Mouse (Mus musculus): ENCODE results near the gene Cnppd1.
A peak's percentile ranks its signal among the peaks of the same experiment; 100 is the strongest.

Gene Cnppd1

DNA sequence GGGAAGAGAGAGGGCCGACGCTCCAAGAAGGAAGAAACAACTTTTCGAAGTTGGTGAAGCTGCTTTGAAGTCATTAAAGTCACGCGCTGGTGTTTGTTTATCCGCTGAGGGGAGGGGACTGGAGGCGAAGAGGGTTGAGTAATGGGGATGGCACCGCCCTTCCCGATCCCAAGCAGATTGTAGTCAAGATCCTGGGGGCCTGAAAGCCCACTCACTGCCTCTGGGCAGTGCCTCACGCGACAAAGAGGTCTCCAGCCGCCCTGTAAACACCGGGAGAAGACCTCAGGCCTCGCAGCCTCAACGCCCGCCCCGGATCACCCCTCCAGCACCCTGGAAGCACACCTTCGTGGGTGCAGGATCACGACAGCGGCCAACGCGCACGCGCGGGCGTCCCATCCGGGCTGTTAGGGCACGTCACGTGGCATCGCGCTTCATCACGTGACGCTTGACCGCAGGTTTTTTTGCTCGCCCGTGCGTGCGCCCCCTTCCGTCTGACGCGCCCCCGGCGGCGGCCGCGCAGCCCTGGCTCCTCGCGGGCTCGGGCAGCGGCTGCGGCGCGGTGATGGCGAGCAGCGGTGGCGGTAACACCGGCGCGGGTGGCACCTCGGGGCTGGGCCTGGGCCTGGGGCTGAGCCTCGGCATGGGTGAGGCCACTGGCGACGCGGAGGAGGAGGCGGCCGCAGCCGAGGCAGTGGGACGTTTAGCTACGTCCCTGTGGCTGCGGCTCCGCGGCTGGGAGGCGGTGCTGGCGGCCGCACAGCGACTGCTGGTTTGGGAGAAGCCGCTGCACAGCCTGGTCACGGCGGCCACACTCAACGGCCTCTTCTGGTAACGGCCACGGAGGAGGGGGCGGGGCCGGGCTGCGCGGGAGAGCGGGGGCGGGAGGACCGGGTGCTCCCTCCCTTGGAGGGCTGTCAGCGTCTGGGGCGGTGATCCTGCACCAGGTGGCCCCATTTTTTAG is at the start of gene Cnppd1, which contains the start of gene Retreg2:
Gene Cnppd1, minus strand, starts transcription at position 411 of the 961 bp plus-strand sequence.
Gene Retreg2, plus strand, starts transcription at position 478 of the 961 bp plus-strand sequence.
- peak; percentile 99 for DNase-seq (ENCODE audit: low spot score)

DNA sequence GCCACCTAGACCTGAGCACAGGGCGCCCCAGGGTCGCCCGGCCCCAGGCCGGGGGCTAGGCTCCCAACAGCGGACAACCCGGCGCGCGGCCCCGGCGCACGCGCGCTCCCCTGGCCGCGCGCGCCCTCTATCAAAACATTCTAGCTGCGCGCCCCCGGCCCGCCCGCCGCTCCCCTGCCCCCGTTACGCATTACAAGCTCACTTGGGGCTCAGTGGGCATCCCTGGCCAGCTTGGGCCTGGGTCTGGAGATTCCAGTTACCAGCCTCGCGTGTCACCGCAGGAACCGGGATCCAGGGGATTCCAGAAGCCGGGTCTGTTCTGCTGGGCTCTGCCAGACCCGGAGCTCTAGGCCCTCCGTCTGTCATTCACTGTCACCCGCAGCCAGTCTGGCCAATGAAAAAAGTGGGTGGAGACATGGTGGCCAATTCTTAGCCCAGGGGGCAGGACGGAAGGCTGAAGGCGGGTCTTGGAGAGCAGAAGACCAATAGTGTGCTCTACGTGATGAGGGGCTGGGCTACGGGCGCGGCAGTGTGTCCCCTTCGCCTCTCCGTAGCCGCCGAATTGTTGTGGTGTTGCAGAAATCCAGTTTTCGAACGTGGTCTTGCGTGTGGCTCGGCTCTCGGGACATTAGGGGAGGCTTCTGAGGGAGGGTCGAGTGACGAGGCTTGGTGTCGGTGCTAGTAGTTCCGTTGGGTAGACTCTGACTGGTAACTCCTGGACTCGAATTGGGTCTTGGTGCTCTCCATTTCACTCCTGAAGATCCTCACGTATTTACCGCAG is 49.3 kb upstream of the Cnppd1 start, which contains the start of the genes Ankzf1 and Atg9a:
Gene Ankzf1, plus strand, starts transcription at position 530 of the 781 bp plus-strand sequence.
Gene Atg9a, minus strand, starts transcription at position 575 of the 781 bp plus-strand sequence.
- peak; percentile 98 for DNase-seq (ENCODE audit: low spot score)

DNA sequence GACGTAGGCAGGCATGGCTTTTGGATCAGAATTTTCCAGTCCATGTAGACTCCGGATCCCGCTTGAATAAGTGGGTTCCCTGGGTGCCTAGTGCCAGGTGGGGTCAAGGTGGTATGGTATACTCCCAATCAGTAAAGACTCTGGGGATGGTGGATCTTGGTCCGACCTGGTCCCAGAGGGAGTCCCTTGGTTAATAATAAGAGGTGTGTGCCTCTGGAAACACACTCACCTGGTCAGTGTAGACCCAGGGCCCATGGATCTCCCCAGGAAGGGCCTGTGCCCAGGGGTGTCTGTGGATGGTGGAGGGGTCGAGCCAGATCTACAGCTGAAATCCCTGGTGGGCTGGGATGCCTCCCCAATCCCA is 48.7 kb upstream of the Cnppd1 start:
- DNase-seq (ENCODE audit: low spot score) = no peak

DNA sequence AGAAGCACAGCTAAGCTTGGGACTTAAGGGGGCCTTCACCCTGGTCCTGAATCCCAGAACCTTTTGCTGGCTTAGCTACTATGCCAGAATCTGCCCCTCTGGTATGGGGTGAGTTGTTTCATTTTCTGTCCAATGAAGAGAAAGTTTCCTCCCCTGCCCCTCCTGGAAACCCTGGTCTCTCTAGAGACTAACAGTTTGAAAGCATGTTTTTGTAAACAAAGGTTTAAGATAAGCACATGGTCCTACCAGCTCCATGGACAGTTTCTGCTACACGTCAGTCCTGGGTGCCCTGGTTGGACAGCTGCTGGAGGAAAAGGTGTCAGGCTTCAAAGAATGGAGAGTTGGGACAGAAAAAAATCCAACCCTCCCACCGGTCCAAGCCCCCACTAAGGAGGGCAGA is 48.1 kb upstream of the Cnppd1 start:
- DNase-seq (ENCODE audit: low spot score) = no peak

DNA sequence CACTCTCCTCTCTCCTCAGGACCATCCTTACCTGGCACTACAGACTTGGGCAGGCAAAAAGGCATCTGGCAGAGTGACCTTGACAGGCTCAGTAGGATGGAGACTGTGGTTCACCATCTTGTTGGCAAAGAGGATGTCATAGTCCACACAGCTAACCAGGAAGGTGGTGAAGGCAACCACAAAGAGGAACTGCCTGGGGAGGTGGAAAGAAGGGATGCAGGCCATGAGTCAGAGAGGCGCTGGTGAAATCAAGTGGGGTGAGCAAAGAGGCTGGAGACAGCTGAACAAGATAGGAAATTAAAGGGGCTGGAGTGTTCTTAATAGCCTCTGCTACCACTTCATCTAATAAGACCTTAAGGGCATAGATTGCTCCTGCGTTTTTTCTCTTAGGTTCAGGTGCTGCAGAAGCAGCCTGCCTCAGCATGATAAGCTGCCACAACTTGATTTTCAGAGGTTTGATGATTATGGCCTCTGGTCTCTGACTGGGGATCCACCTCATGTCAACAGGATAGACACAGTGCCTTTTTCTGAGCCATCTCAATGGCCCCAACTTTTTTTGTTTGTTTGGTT is 45.5 kb upstream of the Cnppd1 start:
- no peak for DNase-seq (ENCODE audit: low spot score)

DNA sequence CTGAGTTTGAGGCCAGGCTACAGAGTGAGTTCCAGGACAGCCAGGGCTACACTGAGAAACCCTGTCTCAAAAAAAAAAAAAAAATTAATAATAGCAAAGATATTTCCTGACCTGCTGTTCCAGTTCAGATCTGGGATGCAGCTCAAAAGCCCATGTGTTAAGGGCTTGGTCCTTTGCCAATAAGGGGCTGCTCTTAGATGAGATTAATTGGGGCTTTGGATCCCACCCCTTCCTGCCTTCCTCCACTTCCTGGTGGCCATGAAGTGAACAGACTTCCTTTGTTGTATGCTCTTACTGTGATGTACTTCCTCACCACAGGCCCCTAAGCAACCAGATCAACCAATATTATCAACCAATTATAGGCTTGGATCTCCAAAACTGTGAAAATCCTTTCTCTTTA is 44.6 kb upstream of the Cnppd1 start:
- DNase-seq (ENCODE audit: low spot score) = no peak

DNA sequence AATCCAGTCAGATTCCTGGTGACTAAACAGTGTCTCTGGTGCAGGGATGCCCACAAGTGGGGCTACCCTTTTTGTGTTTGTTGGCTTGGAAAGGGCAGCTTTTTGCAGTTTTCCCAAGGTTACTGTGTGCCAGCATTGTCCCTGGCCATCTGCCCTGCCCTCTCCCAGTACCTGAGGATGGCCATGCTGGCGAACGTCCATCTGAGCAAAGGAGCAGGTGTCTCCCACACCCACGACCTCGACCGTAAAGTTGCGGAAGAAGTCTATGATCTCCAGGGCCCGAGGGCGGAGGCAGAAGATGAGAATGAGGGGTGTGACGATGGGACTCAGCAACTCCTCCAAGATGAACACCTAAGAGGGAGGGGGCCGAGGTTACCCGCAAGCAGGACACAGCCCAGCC is 43.0 kb upstream of the Cnppd1 start:
- DNase-seq (ENCODE audit: low spot score) = no peak

DNA sequence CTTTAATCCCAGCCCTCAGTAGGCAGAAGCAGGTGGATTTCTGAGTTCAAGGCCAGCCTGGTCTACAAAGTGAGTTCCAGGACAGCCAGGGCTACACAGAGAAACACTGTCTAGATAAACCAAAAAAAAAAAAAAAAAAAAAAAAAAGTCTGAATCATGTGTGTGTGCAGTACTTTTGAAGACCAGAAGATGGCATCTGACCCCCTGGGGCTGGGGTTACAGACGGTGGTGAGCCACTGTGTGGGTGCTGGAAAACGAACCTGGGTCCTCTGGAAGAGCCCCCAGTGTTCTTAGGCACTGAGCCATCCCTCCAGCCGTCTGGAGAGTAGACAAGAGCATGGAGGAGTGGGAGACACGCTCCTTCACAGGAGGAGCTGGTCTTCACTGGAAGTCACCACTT is 39.6 kb upstream of the Cnppd1 start:
- DNase-seq (ENCODE audit: low spot score) = no peak

DNA sequence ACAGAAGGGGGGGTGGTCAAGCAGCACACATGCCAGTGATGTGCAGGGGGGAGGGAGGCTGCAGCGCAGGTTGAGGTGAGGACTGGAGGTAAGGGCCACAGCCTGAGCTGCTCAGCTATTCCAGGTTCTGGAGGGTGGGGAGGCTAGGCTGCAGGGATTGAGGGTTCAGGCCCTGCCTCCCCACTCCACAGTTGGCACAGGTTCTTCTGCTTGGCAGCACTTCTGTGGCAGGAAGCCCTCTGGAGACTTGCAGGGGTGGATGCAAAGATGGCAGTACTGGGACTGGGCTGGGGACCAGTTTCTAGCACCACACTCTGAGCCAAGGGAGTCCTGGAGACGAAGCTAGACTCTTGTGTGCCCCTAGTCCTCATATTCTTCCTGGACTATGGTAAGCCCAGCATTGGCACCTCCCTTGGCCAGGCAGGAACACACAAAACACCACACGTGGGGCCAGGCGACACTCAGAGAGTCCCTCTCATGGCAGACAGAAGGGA is 38.9 kb upstream of the Cnppd1 start:
- no peak for DNase-seq (ENCODE audit: low spot score)

DNA sequence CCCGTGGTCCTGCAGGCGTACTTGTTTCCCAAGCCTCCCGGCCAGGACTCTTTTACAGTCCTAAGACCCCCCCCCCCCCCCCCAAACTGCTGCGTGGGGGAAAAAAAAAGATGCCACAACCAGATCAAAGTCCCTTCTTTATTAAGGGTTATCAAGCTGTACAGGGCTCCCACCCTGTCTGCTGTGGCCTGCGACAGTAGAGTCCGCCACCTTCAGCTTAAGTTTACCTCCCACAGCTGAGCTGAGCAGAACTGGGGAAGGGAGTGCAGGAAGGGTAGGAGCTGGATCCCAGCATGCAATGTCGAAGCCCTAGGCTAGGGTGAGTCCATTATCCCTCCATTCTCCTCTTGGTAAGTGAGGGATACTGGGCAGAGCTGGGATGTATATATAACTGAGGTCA is 38.2 kb upstream of the Cnppd1 start:
- no peak for DNase-seq (ENCODE audit: low spot score)

DNA sequence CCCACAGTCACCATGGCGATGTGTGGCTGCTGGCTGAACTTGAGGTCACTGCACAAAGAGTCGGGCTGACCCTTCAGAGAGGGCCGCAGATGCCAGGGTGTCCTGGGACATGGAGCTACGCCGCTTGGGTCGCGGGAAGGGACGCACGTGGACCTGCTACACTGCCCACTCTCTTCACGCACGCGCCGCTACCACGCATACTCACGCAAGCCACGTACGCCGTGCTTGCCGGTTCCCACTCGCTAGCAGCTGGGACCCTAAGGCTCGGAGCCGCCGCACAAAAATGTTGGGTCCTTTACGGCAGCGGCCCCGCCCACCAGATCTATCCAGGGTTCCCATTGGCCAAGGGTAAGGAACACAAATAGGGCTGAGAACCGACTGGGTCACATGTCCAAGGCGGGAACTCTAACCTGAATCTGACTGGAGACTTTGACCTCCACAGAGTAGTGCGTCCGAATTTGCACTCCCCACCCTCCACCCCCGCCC is 37.6 kb upstream of the Cnppd1 start, which contains the start of gene Abcb6:
Gene Abcb6, minus strand, starts transcription at position 288 of the 486 bp plus-strand sequence.
- peak; percentile 96 for DNase-seq (ENCODE audit: low spot score)

DNA sequence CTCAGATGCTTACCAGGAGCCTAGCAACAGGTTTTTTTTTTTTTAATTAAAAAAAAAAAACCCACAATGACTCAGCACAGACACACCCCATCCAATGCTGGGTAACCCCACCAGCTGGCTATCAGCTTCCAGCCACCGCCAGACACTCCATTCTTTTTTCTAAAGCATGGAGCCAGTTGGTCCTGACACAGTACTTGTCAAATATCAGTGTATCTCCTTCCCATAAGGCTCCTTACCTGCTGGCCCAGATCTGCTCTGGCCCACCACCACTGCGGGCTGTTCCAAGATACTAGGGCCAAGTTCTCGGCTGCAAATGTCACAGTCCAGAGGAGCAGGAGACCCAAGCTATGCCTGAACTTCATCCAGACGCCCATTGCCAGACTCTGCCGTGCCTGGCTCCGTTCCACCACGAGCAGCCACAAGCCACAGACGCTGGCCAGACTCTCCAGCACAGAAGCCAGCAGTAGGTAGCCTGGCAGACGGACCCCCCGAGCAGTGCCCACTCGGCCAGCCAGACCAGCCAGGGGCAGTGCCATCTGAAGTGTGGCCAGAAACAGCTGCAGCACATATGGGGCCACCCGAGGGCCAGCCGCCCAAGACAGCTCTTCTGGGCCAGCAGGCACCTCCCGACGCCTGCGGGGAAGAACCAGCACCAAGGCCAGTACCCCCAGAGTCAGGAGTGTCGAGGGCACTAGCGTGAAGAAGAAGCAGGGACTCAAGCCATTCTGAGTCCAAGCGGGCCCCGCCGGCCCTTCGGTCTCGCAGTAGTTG is 37.0 kb upstream of the Cnppd1 start:
- DNase-seq (ENCODE audit: low spot score) = no peak

DNA sequence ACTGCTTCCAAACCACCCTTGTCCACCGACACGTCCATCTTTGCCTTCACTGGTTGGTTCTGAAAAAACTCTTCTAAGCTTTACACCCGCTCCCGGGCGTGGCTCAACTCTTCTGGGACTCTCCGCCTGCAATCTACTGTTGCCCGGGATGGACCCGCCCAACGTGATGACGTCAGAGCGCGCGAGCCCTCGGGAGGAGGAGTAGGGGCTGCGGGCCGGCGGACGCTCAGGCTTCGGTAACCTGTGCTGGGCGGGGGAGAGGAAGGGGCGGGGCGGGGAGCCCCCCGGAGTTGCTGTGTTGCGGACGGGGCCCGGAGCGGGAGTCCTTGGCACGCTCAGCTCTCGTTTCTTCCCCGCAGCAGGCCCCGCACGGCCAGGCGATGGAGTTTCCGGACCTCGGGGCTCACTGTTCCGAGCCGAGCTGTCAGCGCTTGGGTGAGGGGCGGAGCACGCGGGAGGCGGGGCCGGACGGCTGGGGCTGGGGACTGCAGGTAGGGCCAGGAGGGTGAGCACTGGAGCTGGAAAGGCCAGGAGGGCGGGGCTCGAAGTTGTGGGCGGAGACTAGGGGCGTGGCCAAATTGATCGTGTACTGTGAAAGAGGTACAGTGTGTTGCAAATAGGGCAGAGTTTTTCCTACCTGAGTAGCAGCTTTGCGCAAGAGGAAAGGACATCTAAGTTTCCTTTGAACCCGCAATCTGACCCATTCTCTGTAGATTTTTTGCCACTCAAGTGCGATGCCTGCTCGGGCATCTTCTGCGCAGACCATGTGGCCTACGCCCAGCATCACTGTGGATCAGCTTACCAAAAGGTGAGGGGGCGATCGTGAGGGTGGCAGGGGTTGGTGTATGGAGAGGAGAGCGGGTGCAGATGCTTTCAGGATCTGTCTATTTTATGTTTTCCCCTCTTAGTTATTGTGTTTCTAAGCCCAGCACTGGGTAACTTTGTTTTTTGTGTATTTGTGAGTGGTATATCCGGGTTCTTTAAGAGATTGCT is 26.3 kb upstream of the Cnppd1 start, which contains the start of gene Zfand2b:
Gene Zfand2b, plus strand, starts transcription at position 175 of the 993 bp plus-strand sequence.
- peak; percentile 98 for DNase-seq (ENCODE audit: low spot score)

DNA sequence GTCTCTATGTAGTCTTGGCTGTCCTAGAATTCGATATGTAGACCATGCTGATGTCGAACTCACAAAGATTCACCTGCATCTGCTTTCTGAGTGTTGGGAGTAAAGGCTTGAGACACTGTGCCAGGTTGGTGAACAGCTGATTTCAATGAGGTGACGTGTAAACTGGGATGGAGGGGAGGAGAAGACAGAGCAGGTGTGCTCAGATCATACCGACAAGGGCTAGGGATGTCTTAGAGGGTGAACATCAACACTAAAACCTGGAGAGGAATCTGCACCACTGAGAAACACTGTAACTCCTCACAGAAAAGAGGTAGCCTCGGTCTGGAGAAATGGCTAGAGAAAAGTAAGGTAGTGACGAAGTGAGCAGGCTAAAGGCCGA is 25.6 kb upstream of the Cnppd1 start:
- DNase-seq (ENCODE audit: low spot score) = no peak

DNA sequence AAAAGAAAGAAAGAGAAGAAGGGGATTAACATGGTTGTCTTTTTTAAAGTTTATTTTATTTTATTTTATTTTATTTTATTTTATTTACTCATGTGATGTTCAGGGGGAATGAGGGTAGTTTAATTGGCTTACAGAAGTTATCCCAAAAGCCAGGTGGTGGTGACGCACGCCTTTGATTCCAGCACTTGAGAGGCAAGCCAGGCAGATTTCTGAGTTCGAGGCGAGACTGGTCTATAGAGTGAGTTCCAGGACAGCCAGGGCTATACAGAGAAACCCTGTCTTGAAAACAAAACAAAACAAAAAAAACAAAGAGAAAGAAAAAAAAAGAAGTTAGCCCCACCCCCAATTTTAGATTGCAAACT is 17.7 kb upstream of the Cnppd1 start:
- DNase-seq (ENCODE audit: low spot score) = no peak

DNA sequence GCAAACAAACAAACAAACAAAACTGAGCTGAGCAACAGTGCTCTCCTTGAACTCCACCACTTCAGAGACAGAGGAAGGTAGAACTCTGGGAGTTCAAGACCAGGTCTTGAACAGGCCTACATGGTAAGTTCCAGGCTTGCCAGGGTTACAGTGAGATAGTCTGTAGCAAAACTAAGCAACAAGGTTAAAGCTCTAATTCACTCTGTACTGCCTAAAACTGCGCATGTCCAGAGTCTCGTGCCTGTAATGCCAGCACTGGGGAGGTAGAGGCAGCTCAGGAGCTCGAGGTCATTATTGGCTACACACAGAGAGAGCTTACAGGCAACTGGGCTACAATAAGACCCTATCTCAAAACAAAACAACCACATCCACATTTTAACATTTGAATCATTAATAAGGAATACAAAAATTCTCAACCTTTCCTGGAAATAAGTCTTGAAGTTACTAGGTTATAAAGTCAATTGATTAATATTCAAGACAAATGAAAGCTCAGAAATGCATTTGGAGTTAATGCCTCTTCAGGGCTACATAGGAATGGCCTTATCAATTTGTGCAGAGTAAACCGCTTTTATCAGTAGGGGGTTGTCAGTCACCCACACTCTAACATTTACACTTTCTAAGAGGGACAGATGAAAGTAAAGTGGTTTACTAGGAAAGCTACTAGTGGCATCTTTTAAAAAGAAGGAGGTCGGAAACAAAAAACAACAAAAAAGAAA is 17.2 kb upstream of the Cnppd1 start:
- no peak for DNase-seq (ENCODE audit: low spot score)

DNA sequence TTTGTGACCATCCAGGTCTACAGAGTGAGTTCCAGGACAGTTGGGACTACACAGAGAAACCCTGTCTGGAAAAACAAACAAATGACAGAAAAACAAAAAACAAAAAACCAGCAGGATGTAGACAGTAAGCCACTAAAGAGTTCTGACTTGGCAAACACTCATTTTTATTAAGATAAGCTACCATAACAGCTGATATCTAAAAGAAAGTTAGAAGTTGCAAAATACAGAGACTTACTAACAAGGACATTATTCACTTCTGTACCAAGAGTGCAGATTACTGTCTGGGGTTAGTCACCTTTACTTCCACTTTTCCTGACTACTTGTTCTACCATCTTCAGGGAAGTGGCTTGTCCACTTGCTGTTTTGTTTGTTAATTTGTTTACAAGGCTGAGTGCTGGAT is 16.5 kb upstream of the Cnppd1 start:
- no peak for DNase-seq (ENCODE audit: low spot score)

DNA sequence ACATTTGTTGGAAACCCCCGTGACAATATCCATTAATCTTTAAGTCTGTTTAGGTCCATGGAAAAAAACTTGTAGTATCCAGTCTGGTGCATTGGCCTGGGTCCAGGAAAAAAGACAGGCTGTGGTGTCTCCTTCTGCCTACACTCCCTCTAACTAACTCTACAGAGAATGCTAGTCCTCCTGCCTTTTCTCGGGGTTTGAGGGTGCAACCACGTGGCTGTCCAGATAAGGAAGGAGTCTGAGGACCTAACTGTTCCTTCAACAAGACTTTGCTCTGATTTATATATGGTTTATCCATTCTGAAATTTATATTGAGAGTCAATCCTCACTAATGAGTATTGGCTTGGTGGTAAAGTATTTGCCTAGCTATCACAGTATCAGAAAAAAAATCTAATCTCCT is 13.3 kb upstream of the Cnppd1 start:
- no peak for DNase-seq (ENCODE audit: low spot score)

DNA sequence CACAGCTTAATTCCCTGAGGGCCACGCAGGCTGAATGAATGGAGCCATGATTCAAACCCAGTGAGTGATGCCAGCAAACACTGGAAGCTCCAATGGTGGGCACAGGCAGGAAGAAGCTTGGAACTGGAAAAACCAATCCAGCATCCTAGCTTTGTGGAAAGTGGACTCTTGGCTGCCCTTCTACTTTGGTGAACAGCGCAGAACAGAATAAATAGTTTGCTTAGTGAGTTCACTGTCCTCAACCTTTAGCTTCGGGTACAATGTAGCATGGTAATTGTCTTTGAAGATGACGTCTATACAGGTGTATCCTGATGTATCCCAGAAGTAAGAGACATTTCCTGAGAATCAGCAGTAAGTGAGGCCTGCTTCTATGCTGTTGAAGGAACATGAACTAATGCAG is 6.2 kb upstream of the Cnppd1 start:
- DNase-seq (ENCODE audit: low spot score) = no peak
